Mouse (Mus musculus): ENCODE data around the gene Ddx43. TPM values are rescaled to one million over a fixed set of nuclear protein-coding genes. Genes with fewer than 3 reads are reported as not detected.
A peak's percentile ranks its signal among the peaks of the same experiment; 100 is the strongest.

The Ddx43 gene
- polyA plus RNA-seq, 1 experiment from 2014 or later = 0.50 TPM

DNA sequence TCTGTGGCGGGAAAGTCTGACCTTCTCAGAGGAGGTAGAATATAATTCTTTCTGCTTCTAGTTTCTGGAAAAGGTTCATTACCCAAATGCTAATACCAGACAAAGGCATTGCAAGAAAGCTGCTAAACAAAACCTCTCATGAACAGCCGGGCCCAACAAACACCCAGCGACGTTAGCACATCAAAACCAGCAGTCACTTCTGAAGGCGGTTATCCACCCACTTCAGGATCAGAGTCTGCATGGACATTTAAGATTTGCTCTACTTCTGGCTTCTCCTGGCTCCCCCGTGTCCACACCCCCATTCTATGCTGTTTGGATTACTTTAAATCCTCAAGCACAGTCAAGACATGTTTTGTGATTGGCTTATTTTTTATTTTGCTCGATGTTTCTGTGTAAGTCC, 975 bp upstream of the Ddx43 start:
- Histone ChIP-seq H3K9me3 (ENCODE audit: low read length) (no peaks in the 10 kb centered on the region), H3K4me2 (replicated peaks; ENCODE audit: low read depth, low read length) (no peak overlapping the region), H3K36me3 (ENCODE audit: insufficient read depth, low read length) (no peaks in the 10 kb centered on the region), H3K4me3 (ENCODE audit: low read length) (no peak overlapping the region), H3K9ac (replicated peaks; ENCODE audit: low read length) (no peak overlapping the region), H3K27me3 (ENCODE audit: insufficient read depth, low read length) (peaks cover 52% of the 10 kb centered on the region), H3K27ac (ENCODE audit: low read length) (no peak overlapping the region), H3K4me1 (ENCODE audit: insufficient read depth, low read length) (0 out of 2 replicates have a peak, but pooled peaks cover 8% of the 10 kb centered on the region)
- no peak for ATAC-seq (ENCODE audit: low FRiP score, low TSS enrichment)
- 64% methylated on average over 7 of the region's 7 CpGs for WGBS

DNA sequence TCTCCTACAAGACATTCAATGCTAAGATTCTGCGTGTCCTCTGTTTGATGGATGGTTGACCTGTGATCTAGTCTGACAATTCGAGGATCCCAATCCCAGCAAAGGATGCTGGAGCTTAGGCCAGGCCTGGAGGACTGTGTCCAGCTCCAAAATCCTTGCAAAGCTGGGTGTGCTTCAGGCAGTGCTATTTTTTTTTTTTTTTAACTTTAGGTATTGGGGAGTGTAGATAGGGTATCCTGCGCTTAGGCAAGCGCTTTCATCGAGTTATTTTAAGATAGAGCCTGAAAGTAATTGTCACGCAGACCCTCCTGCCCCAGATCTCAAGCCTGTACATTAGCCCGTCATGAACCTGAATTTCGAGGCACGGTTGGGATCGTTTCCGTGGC, 340 bp upstream of the Ddx43 start:
- Histone ChIP-seq H3K27me3 (ENCODE audit: insufficient read depth, low read length) (peaks cover 52% of the 10 kb centered on the region), H3K27ac (ENCODE audit: low read length) (no peak overlapping the region)
- peak; percentile 14; the same call in 1 of the 2 replicates for ATAC-seq (ENCODE audit: low FRiP score, low TSS enrichment)

DNA sequence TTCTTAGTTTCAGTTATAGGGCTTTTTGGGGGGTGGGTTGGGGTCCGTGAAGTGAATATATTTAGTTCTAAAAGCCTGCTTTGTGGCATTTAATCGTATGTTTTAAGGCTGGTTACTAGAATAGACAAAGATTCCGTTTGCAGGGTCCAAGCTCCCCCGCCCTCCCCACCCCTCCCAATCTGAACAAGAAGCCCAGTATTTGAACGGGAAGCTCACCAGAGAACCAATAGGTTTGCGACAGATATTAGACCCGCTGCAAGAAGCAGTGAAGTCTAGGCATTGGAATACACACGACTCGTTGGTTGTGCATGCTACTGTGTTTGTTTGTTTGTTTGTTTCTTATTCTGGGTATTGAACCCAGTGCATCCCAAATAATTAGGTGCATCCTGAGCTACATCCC, 940 bp downstream of the Ddx43 start:
- Histone ChIP-seq H3K9me3 (ENCODE audit: low read length) (no peaks in the 10 kb centered on the region), H3K9ac (replicated peaks; ENCODE audit: low read length) (no peak overlapping the region), H3K4me2 (replicated peaks; ENCODE audit: low read depth, low read length) (no peak overlapping the region; the same call in 1 of the 2 replicates), H3K4me3 (ENCODE audit: low read length) (peak overlapping the region; percentile 47), H3K27ac (ENCODE audit: low read length) (no peak overlapping the region), H3K36me3 (ENCODE audit: insufficient read depth, low read length) (no peaks in the 10 kb centered on the region), H3K27me3 (ENCODE audit: insufficient read depth, low read length) (peaks cover 52% of the 10 kb centered on the region), H3K4me1 (ENCODE audit: insufficient read depth, low read length) (0 out of 2 replicates have a peak, but pooled peaks cover 8% of the 10 kb centered on the region)
- ATAC-seq (ENCODE audit: low FRiP score, low TSS enrichment) = no peak
- 60% methylated on average over 9 of the region's 9 CpGs for whole genome bisulfite sequencing

More for the DNA sequence above, 340 bp upstream of the Ddx43 start:
- H3K36me3 ChIP-seq (ENCODE audit: insufficient read depth, low read length) = no peaks in the 10 kb centered on the region
- WGBS = 31% methylated on average over 11 of the region's 11 CpGs
- peak overlapping the region; percentile 72 for H3K4me2 ChIP-seq (replicated peaks; ENCODE audit: low read depth, low read length)
- H3K4me3 ChIP-seq (ENCODE audit: low read length) = peak overlapping the region; percentile 47
- H3K9me3 ChIP-seq (ENCODE audit: low read length) = no peaks in the 10 kb centered on the region
- 0 out of 2 replicates have a peak, but pooled peaks cover 8% of the 10 kb centered on the region for H3K4me1 ChIP-seq (ENCODE audit: insufficient read depth, low read length)
- H3K9ac ChIP-seq (replicated peaks; ENCODE audit: low read length) = no peak overlapping the region

DNA sequence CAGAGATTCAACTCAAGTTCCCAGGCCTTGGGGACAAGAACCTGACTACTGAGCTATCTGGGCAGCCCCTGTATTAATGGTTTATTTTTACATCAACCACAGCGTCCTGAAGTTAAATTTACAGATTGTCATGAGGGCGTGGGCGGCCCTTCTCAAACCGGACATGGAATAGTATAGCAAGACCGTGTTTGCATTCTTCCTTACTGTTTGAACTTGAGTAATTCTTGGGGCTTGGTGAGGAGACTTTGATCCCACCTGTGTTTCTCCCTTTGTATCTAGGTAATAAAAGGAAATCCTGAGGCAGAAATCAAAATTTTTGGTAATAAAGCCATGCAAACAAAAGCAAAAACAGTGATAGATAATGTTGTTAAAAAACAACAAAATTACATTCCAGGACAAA, 5.0 kb downstream of the Ddx43 start:
- no peaks in the 10 kb centered on the region for H3K36me3 ChIP-seq (ENCODE audit: insufficient read depth, low read length)
- 0 out of 2 replicates have a peak, but pooled peaks cover 6% of the 10 kb centered on the region for H3K4me1 ChIP-seq (ENCODE audit: insufficient read depth, low read length)
- no peak overlapping the region for H3K4me2 ChIP-seq (replicated peaks; ENCODE audit: low read depth, low read length)
- peaks cover 20% of the 10 kb centered on the region for H3K27me3 ChIP-seq (ENCODE audit: insufficient read depth, low read length)
- no peak overlapping the region for H3K4me3 ChIP-seq (ENCODE audit: low read length)
- WGBS = 64% methylated on average over 5 of the region's 5 CpGs
- H3K27ac ChIP-seq (ENCODE audit: low read length) = no peak overlapping the region
- no peak for ATAC-seq (ENCODE audit: low FRiP score, low TSS enrichment)
- H3K9me3 ChIP-seq (ENCODE audit: low read length) = no peaks in the 10 kb centered on the region
- no peak overlapping the region for H3K9ac ChIP-seq (replicated peaks; ENCODE audit: low read length)

DNA sequence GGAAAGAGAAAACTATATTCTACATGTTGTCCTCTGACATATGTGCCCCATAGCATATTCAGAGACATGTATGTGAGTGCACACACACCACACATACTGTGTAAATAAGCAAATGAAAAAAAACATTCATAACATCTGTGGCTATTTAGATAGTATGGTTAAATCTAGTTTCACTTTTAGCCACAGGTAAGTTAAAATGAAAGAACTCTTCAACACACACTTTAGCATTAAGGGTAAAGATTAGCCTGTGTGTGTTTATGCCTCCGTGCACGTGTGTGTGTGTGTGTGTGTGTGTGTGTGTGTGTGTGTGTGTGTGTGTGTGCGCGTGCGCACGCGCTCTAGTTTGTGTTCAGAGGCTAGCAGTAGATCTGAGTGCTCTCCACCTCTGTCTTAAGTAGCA, 6.0 kb downstream of the Ddx43 start:
- Histone ChIP-seq H3K4me2 (replicated peaks; ENCODE audit: low read depth, low read length) (no peak overlapping the region), H3K4me3 (ENCODE audit: low read length) (no peak overlapping the region), H3K9me3 (ENCODE audit: low read length) (no peaks in the 10 kb centered on the region), H3K9ac (replicated peaks; ENCODE audit: low read length) (no peak overlapping the region), H3K27ac (ENCODE audit: low read length) (no peak overlapping the region), H3K27me3 (ENCODE audit: insufficient read depth, low read length) (peaks cover 10% of the 10 kb centered on the region), H3K36me3 (ENCODE audit: insufficient read depth, low read length) (no peaks in the 10 kb centered on the region), H3K4me1 (ENCODE audit: insufficient read depth, low read length) (no peaks in the 10 kb centered on the region)
- no peak for ATAC-seq (ENCODE audit: low FRiP score, low TSS enrichment)
- WGBS = 83% methylated on average over 7 of the region's 7 CpGs

DNA sequence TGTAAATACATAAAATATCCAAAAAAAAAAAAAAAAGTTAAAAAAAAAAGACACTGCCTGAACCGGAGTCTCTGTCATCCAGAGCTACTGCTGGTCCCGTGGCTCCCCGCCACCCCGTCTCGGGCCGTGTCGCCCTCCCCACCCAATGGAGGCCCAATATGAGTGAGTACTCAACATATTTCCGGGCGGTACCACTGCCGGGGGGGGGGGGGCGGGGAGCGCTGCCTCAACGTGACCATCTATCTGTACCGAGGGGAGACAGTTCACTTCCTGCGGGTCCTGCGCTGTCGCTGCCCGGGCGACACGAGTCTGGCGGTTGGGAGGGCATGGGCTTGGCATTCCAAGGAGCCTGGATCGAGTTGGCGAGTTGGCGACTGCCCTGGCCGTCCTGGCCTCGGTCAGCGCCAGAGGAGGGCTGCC, 31.8 kb downstream of the Ddx43 start:
- peak overlapping the region; percentile 55 for H3K9ac ChIP-seq (replicated peaks; ENCODE audit: low read length)

DNA sequence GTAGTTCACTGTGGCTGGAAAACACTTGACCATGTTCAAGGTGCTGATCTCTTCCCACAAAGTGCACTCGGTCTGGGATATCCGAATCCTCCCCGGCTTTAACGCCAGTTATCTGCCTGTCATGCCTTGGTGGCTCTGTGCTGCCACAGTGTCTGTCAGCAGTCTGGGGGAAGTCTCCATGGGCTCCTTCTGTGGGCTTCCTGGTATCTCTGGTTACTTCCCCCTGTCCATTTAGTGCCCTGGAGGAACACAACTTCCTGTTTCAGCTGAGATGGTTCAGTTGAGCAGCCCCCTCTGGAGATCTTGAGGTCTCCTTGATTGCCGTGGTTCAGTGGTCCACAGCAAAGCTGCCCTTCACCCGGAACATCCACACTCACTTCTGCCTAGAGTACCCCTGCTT, 32.6 kb downstream of the Ddx43 start:
- Histone ChIP-seq H3K27me3 (ENCODE audit: insufficient read depth, low read length) (no peaks in the 10 kb centered on the region; the same call in 1 of the 2 replicates), H3K9me3 (ENCODE audit: low read length) (no peaks in the 10 kb centered on the region), H3K9ac (replicated peaks; ENCODE audit: low read length) (no peak overlapping the region), H3K36me3 (ENCODE audit: insufficient read depth, low read length) (no peaks in the 10 kb centered on the region), H3K4me3 (ENCODE audit: low read length) (no peak overlapping the region), H3K4me1 (ENCODE audit: insufficient read depth, low read length) (peaks cover 11% of the 10 kb centered on the region; the same call in 1 of the 2 replicates), H3K27ac (ENCODE audit: low read length) (no peak overlapping the region), H3K4me2 (replicated peaks; ENCODE audit: low read depth, low read length) (no peak overlapping the region)
- 49% methylated on average over 6 of the region's 6 CpGs for WGBS
- 0 out of 2 replicates have a peak, but pooled peaks have one; percentile 19 for ATAC-seq (ENCODE audit: low FRiP score, low TSS enrichment)

More for the DNA sequence above, 31.8 kb downstream of the Ddx43 start:
- WGBS = 22% methylated on average over 27 of the region's 27 CpGs
- H3K4me2 ChIP-seq (replicated peaks; ENCODE audit: low read depth, low read length) = peak overlapping the region; percentile 69
- H3K4me3 ChIP-seq (ENCODE audit: low read length) = peak overlapping the region; percentile 42
- no peaks in the 10 kb centered on the region for H3K9me3 ChIP-seq (ENCODE audit: low read length)
- no peaks in the 10 kb centered on the region for H3K36me3 ChIP-seq (ENCODE audit: insufficient read depth, low read length)
- H3K4me1 ChIP-seq (ENCODE audit: insufficient read depth, low read length) = peaks cover 11% of the 10 kb centered on the region; the same call in 1 of the 2 replicates
- no peak overlapping the region for H3K27ac ChIP-seq (ENCODE audit: low read length)
- no peak for ATAC-seq (ENCODE audit: low FRiP score, low TSS enrichment)
- H3K27me3 ChIP-seq (ENCODE audit: insufficient read depth, low read length) = no peaks in the 10 kb centered on the region; the same call in 1 of the 2 replicates

DNA sequence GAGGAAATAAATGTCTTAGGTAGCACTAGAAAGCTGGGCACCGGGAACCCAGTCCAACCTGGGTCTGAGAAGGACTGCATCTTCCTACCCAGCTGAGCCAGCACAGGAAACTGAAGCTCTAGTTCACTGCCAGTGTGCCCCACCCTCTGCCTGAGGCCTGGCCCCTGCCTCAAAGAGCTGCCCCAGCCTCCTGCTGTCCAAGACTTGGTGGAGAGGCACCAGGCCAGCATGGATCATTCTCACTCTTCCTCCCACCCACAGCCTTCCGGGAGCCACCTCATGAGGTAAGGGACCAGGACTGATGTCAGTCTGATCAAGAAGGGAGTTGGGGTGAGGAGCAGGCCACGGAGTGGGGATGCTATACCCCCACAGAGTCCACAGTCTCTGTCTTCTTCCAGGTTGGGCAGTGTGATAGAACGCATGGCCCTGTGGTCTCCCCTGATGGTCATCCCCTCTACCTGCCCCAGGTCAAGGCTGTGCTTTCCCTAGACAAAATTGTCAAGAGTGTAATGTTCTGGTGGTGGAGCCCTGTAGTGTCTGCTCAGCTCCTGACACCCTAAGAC, 33.4 kb downstream of the Ddx43 start:
- no peak for ATAC-seq (ENCODE audit: low FRiP score, low TSS enrichment)

DNA sequence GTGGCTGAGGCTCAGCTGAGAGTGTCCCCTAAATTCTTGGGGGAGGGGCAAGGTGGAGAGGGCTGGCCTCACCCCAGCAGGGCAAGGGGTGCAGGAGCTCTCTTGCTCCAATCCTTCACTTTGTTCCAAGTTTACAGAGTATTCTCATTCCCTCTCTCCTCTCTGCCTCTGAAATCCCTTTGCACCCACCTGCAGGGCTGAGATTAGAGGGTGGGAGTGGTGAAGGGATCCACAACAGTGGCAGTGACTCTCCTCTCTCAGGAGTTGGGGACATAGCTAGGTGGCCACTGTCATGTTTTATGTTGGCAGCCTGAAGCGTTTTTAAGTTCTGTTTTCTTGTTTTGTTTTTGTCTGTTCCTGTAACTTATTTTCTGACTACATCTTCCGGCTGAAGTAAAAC, 34.0 kb downstream of the Ddx43 start:
- no peak overlapping the region for H3K27ac ChIP-seq (ENCODE audit: low read length)
- no peak overlapping the region for H3K4me2 ChIP-seq (replicated peaks; ENCODE audit: low read depth, low read length)
- 61% methylated on average over 2 of the region's 2 CpGs for WGBS
- H3K36me3 ChIP-seq (ENCODE audit: insufficient read depth, low read length) = no peaks in the 10 kb centered on the region
- peaks cover 11% of the 10 kb centered on the region; the same call in 1 of the 2 replicates for H3K4me1 ChIP-seq (ENCODE audit: insufficient read depth, low read length)
- no peak overlapping the region for H3K4me3 ChIP-seq (ENCODE audit: low read length)
- H3K9ac ChIP-seq (replicated peaks; ENCODE audit: low read length) = no peak overlapping the region
- H3K27me3 ChIP-seq (ENCODE audit: insufficient read depth, low read length) = no peaks in the 10 kb centered on the region; the same call in 1 of the 2 replicates
- no peaks in the 10 kb centered on the region for H3K9me3 ChIP-seq (ENCODE audit: low read length)
- no peak for ATAC-seq (ENCODE audit: low FRiP score, low TSS enrichment)

More for the DNA sequence above, 33.4 kb downstream of the Ddx43 start:
- Histone ChIP-seq H3K4me3 (ENCODE audit: low read length) (no peak overlapping the region), H3K27ac (ENCODE audit: low read length) (no peak overlapping the region), H3K4me2 (replicated peaks; ENCODE audit: low read depth, low read length) (no peak overlapping the region), H3K4me1 (ENCODE audit: insufficient read depth, low read length) (peaks cover 11% of the 10 kb centered on the region; the same call in 1 of the 2 replicates), H3K27me3 (ENCODE audit: insufficient read depth, low read length) (no peaks in the 10 kb centered on the region; the same call in 1 of the 2 replicates), H3K36me3 (ENCODE audit: insufficient read depth, low read length) (no peaks in the 10 kb centered on the region), H3K9ac (replicated peaks; ENCODE audit: low read length) (no peak overlapping the region), H3K9me3 (ENCODE audit: low read length) (no peaks in the 10 kb centered on the region)
- 96% methylated on average over 4 of the region's 4 CpGs for WGBS

DNA sequence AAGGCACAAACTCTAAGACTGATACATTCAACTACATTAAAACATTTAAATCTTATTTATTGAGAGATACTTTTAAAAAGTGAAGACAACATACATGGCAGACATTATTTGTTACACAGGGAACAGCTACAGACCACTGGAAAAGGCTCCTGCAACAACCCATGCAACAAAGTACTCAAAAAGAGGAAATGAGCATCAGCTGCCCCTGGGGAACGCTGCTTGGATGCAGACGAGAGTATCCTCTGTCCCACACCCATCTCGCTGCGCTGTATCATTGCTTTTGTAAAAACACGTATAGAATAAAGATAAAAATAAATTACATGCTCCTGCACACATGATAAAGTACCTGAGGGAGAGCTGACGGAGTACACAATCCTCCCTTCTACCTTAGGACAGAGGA, 34.9 kb downstream of the Ddx43 start:
- Histone ChIP-seq H3K4me2 (replicated peaks; ENCODE audit: low read depth, low read length) (no peak overlapping the region), H3K9me3 (ENCODE audit: low read length) (no peaks in the 10 kb centered on the region), H3K36me3 (ENCODE audit: insufficient read depth, low read length) (no peaks in the 10 kb centered on the region), H3K4me3 (ENCODE audit: low read length) (no peak overlapping the region), H3K27me3 (ENCODE audit: insufficient read depth, low read length) (no peaks in the 10 kb centered on the region; the same call in 1 of the 2 replicates), H3K27ac (ENCODE audit: low read length) (no peak overlapping the region), H3K9ac (replicated peaks; ENCODE audit: low read length) (no peak overlapping the region), H3K4me1 (ENCODE audit: insufficient read depth, low read length) (peaks cover 11% of the 10 kb centered on the region; the same call in 1 of the 2 replicates)
- WGBS = 69% methylated on average over 6 of the region's 6 CpGs
- ATAC-seq (ENCODE audit: low FRiP score, low TSS enrichment) = no peak
